Mouse (Mus musculus) megakaryocyte, embryonic 14.5 days (primary cell): Measurements from ENCODE around the gene Olfr477. TPM values are rescaled to one million over a fixed set of nuclear protein-coding genes. Genes with fewer than 3 reads are reported as not detected.
"Not testable (repeated sequence)": the region's sequence is repeated elsewhere in the genome, so short reads cannot be mapped to it uniquely, and the experiment has no call there.

Experiments used
- H3K27me3 ChIP-seq: replicated peaks from 2 replicates; pipeline ENCODE3; 2012; ENCODE audit warnings: inconsistent platforms
- H3K36me3 ChIP-seq: replicated peaks from 2 replicates; pipeline ENCODE3; 2012; ENCODE audit warnings: low read length, inconsistent platforms, mixed read lengths
- H3K4me1 ChIP-seq: 2 replicates; pipeline ENCODE4 v1.6.1; 2012; ENCODE audit warnings: inconsistent platforms
- H3K4me3 ChIP-seq: replicated peaks from 2 replicates; pipeline ENCODE3; 2012; ENCODE audit warnings: moderate library complexity, mild to moderate bottlenecking, inconsistent platforms
- H3K9me3 ChIP-seq: 2 replicates; pipeline ENCODE4 v1.6.1; 2012; ENCODE audit warnings: inconsistent platforms
- FLI1 ChIP-seq: IDR thresholded peaks from 2 replicates; pipeline ENCODE4 v1.6.1; 2012; ENCODE audit warnings: low read length, inconsistent platforms, mixed read lengths
- GATA1 ChIP-seq: IDR thresholded peaks from 3 replicates; pipeline ENCODE4 v1.6.1; 2012; ENCODE audit warnings: mixed read lengths, low read length, inconsistent platforms, borderline replicate concordance
- polyA plus RNA-seq: library from polyadenylated mRNA; stranded (reverse); fragments of >175 nt; gene quantifications from 2 replicates; pipeline ENCODE4 v1.2.3, GENCODE M21; 2012; ENCODE audit warnings: low replicate concordance; ENCODE audit not compliant: insufficient read depth

The Olfr477 gene
- not detected in 2 replicates for polyA plus RNA-seq

GRCm38 (mm10) chr7:107986393-107986792 lies at the start of gene Olfr477:
Olfr477 (plus strand) TSS chr7:107986693.
- TF ChIP-seq GATA1 (no peak), FLI1 (no peak)
- Histone ChIP-seq H3K36me3 (no peaks in the 10 kb centered on the region), H3K4me1 (no peaks in the 10 kb centered on the region), H3K4me3 (no peak within 1 kb of the TSS), H3K9me3 (peaks cover 2% of the 10 kb centered on the region; the same call in 1 of the 2 replicates), H3K27me3 (no peaks in the 10 kb centered on the region)

- H3K36me3 ChIP-seq, H3K4me1 ChIP-seq, H3K4me3 ChIP-seq, H3K27me3 ChIP-seq: not testable (repeated sequence)
- peaks cover 13% of the 10 kb centered on the region for H3K9me3 ChIP-seq
These were observed 34.0 kb upstream of the Olfr477 start for GRCm38 (mm10) chr7:107952539-107952938.

GRCm38 (mm10) chr7:107954343-107954742 lies 32.1 kb upstream of the Olfr477 start, which contains the start of gene Olfr474:
Olfr474 (plus strand) TSS chr7:107954643.
- no peak within 1 kb of the TSS for H3K4me3 ChIP-seq
- TF ChIP-seq FLI1 (no peak), GATA1 (no peak)
- H3K36me3 ChIP-seq, result no peaks in the 10 kb centered on the region
- H3K27me3 ChIP-seq, result no peaks in the 10 kb centered on the region
- H3K9me3 ChIP-seq, result peaks cover 13% of the 10 kb centered on the region
- no peaks in the 10 kb centered on the region for H3K4me1 ChIP-seq

- Histone ChIP-seq H3K4me3 (no peak within 1 kb of the TSS), H3K4me1 (no peaks in the 10 kb centered on the region), H3K27me3 (no peaks in the 10 kb centered on the region), H3K9me3 (no peaks in the 10 kb centered on the region), H3K36me3 (no peaks in the 10 kb centered on the region)
- TF ChIP-seq GATA1 (no peak), FLI1 (no peak)
These were observed 22.0 kb upstream of the Olfr477 start, which contains the start of gene Olfr476 for GRCm38 (mm10) chr7:107964503-107964902. Olfr476 (plus strand) TSS chr7:107964803.

- not testable (repeated sequence) for H3K4me3 ChIP-seq, H3K36me3 ChIP-seq, H3K9me3 ChIP-seq, H3K27me3 ChIP-seq, H3K4me1 ChIP-seq
These were observed 27.8 kb downstream of the Olfr477 start for GRCm38 (mm10) chr7:108014256-108014655.

- Histone ChIP-seq H3K36me3 (no peaks in the 10 kb centered on the region), H3K4me1 (no peaks in the 10 kb centered on the region), H3K27me3 (no peaks in the 10 kb centered on the region), H3K4me3 (no peak within 1 kb of the TSS), H3K9me3 (peaks cover 17% of the 10 kb centered on the region)
- TF ChIP-seq FLI1, result no peak
- no peak for TF ChIP-seq GATA1
These were observed 47.4 kb downstream of the Olfr477 start, which contains the start of gene Olfr478 for GRCm38 (mm10) chr7:108033889-108034288. Olfr478 (minus strand) TSS chr7:108033989.

Other genes starting within 250 kb of the Olfr477 start
- not detected in 2 replicates for gene Cyb5r2, start 228.7 kb upstream of the Olfr477 start, polyA plus RNA-seq
- gene Ovch2, start 185.5 kb upstream of the Olfr477 start, polyA plus RNA-seq, result not detected in 2 replicates
- not detected in 2 replicates for gene Olfr467, start 174.4 kb upstream of the Olfr477 start, polyA plus RNA-seq
- not detected in 2 replicates for gene Olfr469, start 161.2 kb upstream of the Olfr477 start, polyA plus RNA-seq
- gene Olfr470, start 139.2 kb upstream of the Olfr477 start, polyA plus RNA-seq, result not detected in 2 replicates
- gene Olfr472, start 88.8 kb upstream of the Olfr477 start, polyA plus RNA-seq, result not detected in 2 replicates
- gene Olfr473, start 56.2 kb upstream of the Olfr477 start, polyA plus RNA-seq, result 2.0 TPM in 1 of 2 replicates, not detected in the other
- gene Olfr474, start 32.0 kb upstream of the Olfr477 start, polyA plus RNA-seq, result not detected in 2 replicates
- not detected in 2 replicates for gene Olfr476, start 21.9 kb upstream of the Olfr477 start, polyA plus RNA-seq
- gene Olfr478, start 47.3 kb downstream of the Olfr477 start, polyA plus RNA-seq, result not detected in 2 replicates
- not detected in 2 replicates for gene Olfr479, start 64.0 kb downstream of the Olfr477 start, polyA plus RNA-seq
- not detected in 2 replicates for gene Olfr480, start 80.7 kb downstream of the Olfr477 start, polyA plus RNA-seq
- gene Olfr481, start 93.2 kb downstream of the Olfr477 start, polyA plus RNA-seq, result 0.02 TPM in 1 of 2 replicates, not detected in the other
- not detected in 2 replicates for gene Olfr482, start 110.9 kb downstream of the Olfr477 start, polyA plus RNA-seq
- not detected in 2 replicates for gene Olfr483, start 114.2 kb downstream of the Olfr477 start, polyA plus RNA-seq
- gene Olfr484, start 140.8 kb downstream of the Olfr477 start, polyA plus RNA-seq, result not detected in 2 replicates
- not detected in 2 replicates for gene Olfr485, start 173.2 kb downstream of the Olfr477 start, polyA plus RNA-seq
- not detected in 2 replicates for gene Olfr486, start 186.0 kb downstream of the Olfr477 start, polyA plus RNA-seq
- gene Olfr487, start 227.9 kb downstream of the Olfr477 start, polyA plus RNA-seq, result not detected in 2 replicates